ENCODE assay signal across 12 mouse cellular contexts in genomic region chr14:57542231-57542630, GRCm38 (mm10). TPM values are rescaled to one million over a fixed set of nuclear protein-coding genes. Genes with fewer than 3 reads are reported as not detected.
DNase-seq lines count a peak whose midpoint lies in the region; ATAC-seq lines count a peak whose summit lies in the region.
"Had no signal": no experiment of that assay in that cellular context is flagged by ENCODE, and none has a peak within 500 bp of the region (broad histone marks: within the 10 kb centered on the region; RNA-seq: fewer than 3 reads in every experiment).

No protein-coding gene starts in this region.

- H3K27ac ChIP-seq in heart, embryonic 11.5 days (ENCODE audit: low read depth, low read length), result no peak overlapping the region
- H3K27ac ChIP-seq in midbrain, embryonic 14.5 days (replicated peaks; ENCODE audit: low read depth, low read length), result no peak overlapping the region
- H3K27ac ChIP-seq: hindbrain, embryonic 15.5 days had no signal

- ATAC-seq in heart, embryonic 11.5 days (replicated peaks; ENCODE audit: insufficient number of reproducible peaks, low FRiP score, low TSS enrichment), result no peak
- ATAC-seq in granulocyte monocyte progenitor cell, adult 5-6 weeks (replicated peaks; ENCODE audit: poor library complexity, severe bottlenecking), result 0 out of 2 replicates have a peak, but pooled peaks have one; percentile 23
- ATAC-seq in midbrain, embryonic 14.5 days (ENCODE audit: low FRiP score, low TSS enrichment), result no peak

- H3K36me3 ChIP-seq in heart, embryonic 11.5 days (ENCODE audit: control insufficient read depth, insufficient read depth, low read length), result no peaks in the 10 kb centered on the region
- H3K36me3 ChIP-seq in midbrain, embryonic 14.5 days (ENCODE audit: control insufficient read depth, insufficient read depth, low read length), result peaks cover 6% of the 10 kb centered on the region

- H3K4me2 ChIP-seq in heart, embryonic 11.5 days, result peak overlapping the region; percentile 57
- H3K4me2 ChIP-seq in midbrain, embryonic 14.5 days (ENCODE audit: low read length), result peak overlapping the region; percentile 27
- H3K4me2 ChIP-seq: hindbrain, embryonic 15.5 days had no signal

- H3K4me1 ChIP-seq in heart, embryonic 11.5 days (ENCODE audit: control insufficient read depth, insufficient read depth, low read length), result peaks cover 6% of the 10 kb centered on the region
- peaks cover 8% of the 10 kb centered on the region for H3K4me1 ChIP-seq in midbrain, embryonic 14.5 days (ENCODE audit: control insufficient read depth, insufficient read depth, low read length)

- WGBS in heart, embryonic 11.5 days (ENCODE audit: insufficient replicate concordance), result 43% methylated on average over 34 of the region's 34 CpGs
- 44% methylated on average over 34 of the region's 34 CpGs for WGBS in midbrain, embryonic 14.5 days

- H3K27me3 ChIP-seq in heart, embryonic 11.5 days (ENCODE audit: control insufficient read depth, insufficient read depth, low read length), result peaks cover 6% of the 10 kb centered on the region; the same call in 1 of the 2 replicates
- H3K27me3 ChIP-seq in midbrain, embryonic 14.5 days (ENCODE audit: control insufficient read depth, insufficient read depth, low read length), result no peaks in the 10 kb centered on the region
- H3K27me3 ChIP-seq: hindbrain, embryonic 15.5 days had no signal

- H3K4me3 ChIP-seq in heart, embryonic 11.5 days (ENCODE audit: low read depth, low read length), result peak overlapping the region; percentile 19; the same call in 1 of the 2 replicates
- no peak overlapping the region for H3K4me3 ChIP-seq in midbrain, embryonic 14.5 days (replicated peaks; ENCODE audit: low read depth, low read length)
- H3K4me3 ChIP-seq: hindbrain, embryonic 15.5 days had no signal

- H3K9ac ChIP-seq in heart, embryonic 11.5 days (ENCODE audit: low read depth, low read length), result 0 out of 2 replicates have a peak overlapping the region, but pooled peaks have one; percentile 44
- no peak overlapping the region for H3K9ac ChIP-seq in midbrain, embryonic 14.5 days (replicated peaks; ENCODE audit: low read length)
- H3K9ac ChIP-seq: hindbrain, embryonic 15.5 days had no signal

- DNase-seq in heart, postnatal 4 days, result no peak
- DNase-seq in spleen, adult 18-20 months, result peak; percentile 13 to 16
- no peak for DNase-seq in spleen, postnatal 14 days (ENCODE audit: low spot score in 2 of 2)
- no peak for DNase-seq in midbrain, embryonic 14.5 days
- DNase-seq in adrenal gland, adult (ENCODE audit: inconsistent age in 2 of 2, low spot score in 1 of 2), result no peak
- no peak for DNase-seq in kidney, postnatal 14 days
- DNase-seq: cerebellum, adult 11 months; lung, adult 2 months; right cerebral cortex, postnatal 25 days had no signal

- no peaks in the 10 kb centered on the region for H3K9me3 ChIP-seq in heart, embryonic 11.5 days (replicated peaks; ENCODE audit: control insufficient read depth, low read length)
- H3K9me3 ChIP-seq in midbrain, embryonic 14.5 days (ENCODE audit: control insufficient read depth, low read length), result no peaks in the 10 kb centered on the region
- H3K9me3 ChIP-seq: hindbrain, embryonic 15.5 days had no signal

RNA-seq across cellular contexts. Expression of gene Il17d, which starts 17.7 kb away (rescaled TPM):
- polyA plus RNA-seq in heart, embryonic 11.5 days (2014; fragmentation: Nextera tagmentation; extraction: Ambion mirVana), result 0.45 and 0.49 TPM in 2 replicates
- 1 to 10 TPM; 5.6 to 7.0 TPM for total RNA-seq in heart, postnatal 4 days (2021)
- total RNA-seq in granulocyte monocyte progenitor cell, adult 5-6 weeks (2014; fragmentation: Nextera tagmentation), result not detected in 2 replicates
- total RNA-seq in granulocyte monocyte progenitor cell, adult 5-6 weeks (2017), result not detected in 2 replicates
- polyA plus RNA-seq in midbrain, embryonic 14.5 days (2014; fragmentation: Nextera tagmentation; extraction: Ambion mirVana), result 3.2 and 7.1 TPM in 2 replicates

RNA-seq across cellular contexts. Expression of gene Eef1akmt1, which starts 29.2 kb away (rescaled TPM):
- polyA plus RNA-seq in heart, embryonic 11.5 days (2014; fragmentation: Nextera tagmentation; extraction: Ambion mirVana), result 61.2 and 71.6 TPM in 2 replicates
- total RNA-seq in heart, postnatal 4 days (2021), result 10 to 100 TPM; 29.3 to 30.7 TPM
- 24.9 and 30.6 TPM in 2 replicates for total RNA-seq in granulocyte monocyte progenitor cell, adult 5-6 weeks (2014; fragmentation: Nextera tagmentation)
- total RNA-seq in granulocyte monocyte progenitor cell, adult 5-6 weeks (2017), result 17.0 and 30.5 TPM in 2 replicates
- 101 and 104 TPM in 2 replicates for polyA plus RNA-seq in midbrain, embryonic 14.5 days (2014; fragmentation: Nextera tagmentation; extraction: Ambion mirVana)

Comparison
In these comparisons a context has a peak if more than half of its experiments do, and no peak if none do; other contexts are left out.
1. DNase-seq: peak in spleen, adult 18-20 months (2 of 2); none in heart, postnatal 4 days (single experiment), spleen, postnatal 14 days (0 of 2), midbrain, embryonic 14.5 days (single experiment), adrenal gland, adult (0 of 2) and kidney, postnatal 14 days (single experiment).
2. RNA of gene Il17d, which starts 17.7 kb away (total RNA-seq): 5.6 to 7.0 TPM in heart, postnatal 4 days; not detected in granulocyte monocyte progenitor cell, adult 5-6 weeks; every median in the first group is over 4 times any median in the second.